Mouse (Mus musculus) hindbrain, embryonic 13.5 days (tissue): ENCODE data around the gene Gm10428. TPM values are rescaled to one million over a fixed set of nuclear protein-coding genes. Genes with fewer than 3 reads are reported as not detected.

Experiments used
- polyA plus RNA-seq: library from polyadenylated mRNA; unstranded; fragments of >200 nt; fragmentation: Nextera tagmentation; extraction: Ambion mirVana; gene quantifications from 2 replicates; pipeline ENCODE4 v1.2.1, GENCODE M21; 2015

Gm10428 gene
- polyA plus RNA-seq, 1 experiment from 2014 or later = not detected

Other genes starting within 250 kb of the Gm10428 start
- 49.4 and 55.5 TPM in 2 replicates for gene Cenpv, start 213.8 kb upstream of the Gm10428 start, polyA plus RNA-seq
- gene Ubb, start 201.9 kb upstream of the Gm10428 start, polyA plus RNA-seq = 4,618 and 4,725 TPM in 2 replicates
- 21.5 and 21.7 TPM in 2 replicates for gene Trpv2, start 178.6 kb upstream of the Gm10428 start, polyA plus RNA-seq
- gene Lrrc75a, start 104.6 kb upstream of the Gm10428 start, polyA plus RNA-seq = 10.0 and 10.4 TPM in 2 replicates
- 22.8 and 24.9 TPM in 2 replicates for gene Mmgt2, start 104.4 kb upstream of the Gm10428 start, polyA plus RNA-seq
- gene Zfp287, start 21.2 kb upstream of the Gm10428 start, polyA plus RNA-seq = 21.0 and 21.3 TPM in 2 replicates
- 29.0 and 32.8 TPM in 2 replicates for gene Zfp286, start 36.4 kb downstream of the Gm10428 start, polyA plus RNA-seq
- 6.8 and 7.9 TPM in 2 replicates for gene Trim16, start 67.1 kb downstream of the Gm10428 start, polyA plus RNA-seq
- gene Fbxw10, start 94.0 kb downstream of the Gm10428 start, polyA plus RNA-seq = 0.34 and 0.40 TPM in 2 replicates
- 56.7 and 58.6 TPM in 2 replicates for gene Tvp23b, start 126.4 kb downstream of the Gm10428 start, polyA plus RNA-seq
- 0.32 TPM in 1 of 2 replicates, not detected in the other for gene Cdrt4, start 198.1 kb downstream of the Gm10428 start, polyA plus RNA-seq